Mouse (Mus musculus): ENCODE measurements around the gene Jade3. TPM values are rescaled to one million over a fixed set of nuclear protein-coding genes. Genes with fewer than 3 reads are reported as not detected.
A peak's percentile ranks its signal among the peaks of the same experiment; 100 is the strongest.

Gene Jade3
- total RNA-seq, 2 experiments from 2014 or later = 1.00 to 1.1 TPM

- intact Hi-C loops (cut with DNase I; ENCODE audit: low total_unique reads) = no loop called here
- DNase-seq = no peak
Observed at GRCm38 (mm10) chrX:20532621-20533020, 107.1 kb downstream of the Jade3 start.

GRCm38 (mm10) chrX:20543867-20544266 lies 118.4 kb downstream of the Jade3 start:
- intact Hi-C loops (cut with DNase I; ENCODE audit: low total_unique reads) = no loop called here
- DNase-seq = no peak

- intact Hi-C loops (cut with DNase I; ENCODE audit: low total_unique reads) = no loop called here
- DNase-seq = no peak
Observed at GRCm38 (mm10) chrX:20547609-20548008, 122.1 kb downstream of the Jade3 start.

GRCm38 (mm10) chrX:20548011-20548879 lies 122.8 kb downstream of the Jade3 start:
- peak; percentile 7 for DNase-seq

GRCm38 (mm10) chrX:20548880-20549440 lies 123.5 kb downstream of the Jade3 start:
- no peak for DNase-seq
- intact Hi-C loops (cut with DNase I; ENCODE audit: low total_unique reads) = no loop called here

More at GRCm38 (mm10) chrX:20548011-20548879, 122.8 kb downstream of the Jade3 start:
- intact Hi-C loops (cut with DNase I; ENCODE audit: low total_unique reads) = no loop called here

GRCm38 (mm10) chrX:20549532-20549931 lies 124.0 kb downstream of the Jade3 start, which contains the start of gene Rgn:
Rgn (plus strand) TSS chrX:20549787.
- no peak for DNase-seq

GRCm38 (mm10) chrX:20552199-20552598 lies 126.7 kb downstream of the Jade3 start:
- DNase-seq = no peak
- intact Hi-C loops (cut with DNase I; ENCODE audit: low total_unique reads) = no loop called here

More at GRCm38 (mm10) chrX:20549532-20549931, 124.0 kb downstream of the Jade3 start, which contains the start of gene Rgn:
- intact Hi-C loops (cut with DNase I; ENCODE audit: low total_unique reads) = no loop called here

- intact Hi-C loops (cut with DNase I; ENCODE audit: low total_unique reads) = no loop called here
- DNase-seq = no peak
Observed at GRCm38 (mm10) chrX:20561846-20562245, 136.4 kb downstream of the Jade3 start.

GRCm38 (mm10) chrX:20563941-20564340 lies 138.5 kb downstream of the Jade3 start:
- no peak for DNase-seq
- intact Hi-C loops (cut with DNase I; ENCODE audit: low total_unique reads) = no loop called here

Other genes starting within 250 kb of the Jade3 start
- 1 to 10 TPM; 7.4 to 8.7 TPM for gene Slc9a7, start 133.9 kb upstream of the Jade3 start, total RNA-seq (2021)
- gene Rp2, start 61.2 kb upstream of the Jade3 start, total RNA-seq (2021) = 1 to 10 TPM; 5.2 to 5.7 TPM
- not detected for gene Rgn, start 124.1 kb downstream of the Jade3 start, total RNA-seq (2021)
- 10 to 100 TPM; 13.4 to 14.3 TPM for gene Rbm10, start 191.8 kb downstream of the Jade3 start, total RNA-seq (2021)
- 100 to 1,000 TPM; 322 to 386 TPM for gene Ndufb11, start 191.9 kb downstream of the Jade3 start, total RNA-seq (2021)
- gene Uba1, start 232.6 kb downstream of the Jade3 start, total RNA-seq (2021) = 100 to 1,000 TPM; 154 to 161 TPM

Data from gastrocnemius, postnatal 14 days (tissue).